Mouse (Mus musculus) ES-E14 (cell line): ENCODE data around the gene Kdm4b.

Source experiments
- CHD2 ChIP-seq: IDR thresholded peaks from 2 replicates; pipeline ENCODE4 v1.6.1; 2014; ENCODE audit warnings: mild to moderate bottlenecking, low read depth, low read length, inconsistent platforms
- HCFC1 ChIP-seq: IDR thresholded peaks from 2 replicates; pipeline ENCODE4 v1.6.1; 2012; ENCODE audit warnings: low read length, inconsistent platforms, borderline replicate concordance; ENCODE audit not compliant: insufficient read depth
- MAFK ChIP-seq: IDR thresholded peaks from 2 replicates; pipeline ENCODE4 v1.6.1; 2014; ENCODE audit warnings: mild to moderate bottlenecking, low read depth, low read length, inconsistent platforms; ENCODE audit not compliant: insufficient read depth
- ZC3H11A ChIP-seq: IDR thresholded peaks from 2 replicates; pipeline ENCODE4 v1.6.1; 2012; ENCODE audit warnings: low read depth, mild to moderate bottlenecking, inconsistent platforms, low read length, borderline replicate concordance
- ZNF384 ChIP-seq: IDR thresholded peaks from 2 replicates; pipeline ENCODE4 v1.6.1; 2012; ENCODE audit warnings: low read depth, low read length, inconsistent platforms

GRCm38 (mm10) chr17:56289371-56290331, 36.2 kb upstream of the Kdm4b start:
- TF ChIP-seq ZNF384 = no peak
- TF ChIP-seq HCFC1 = no peak
- no peak for TF ChIP-seq ZC3H11A
- TF ChIP-seq CHD2 = no peak
- TF ChIP-seq MAFK = no peak
